Mouse (Mus musculus) midbrain, embryonic 14.5 days (tissue): ENCODE results near the gene Scn1b. TPM values are rescaled to one million over a fixed set of nuclear protein-coding genes. Genes with fewer than 3 reads are reported as not detected.

Experiments used
- ATAC-seq: fragments of 200-750 bp; cut with Nextera tagmentation; 2 replicates; pipeline ENCODE4 v1.8.0; 2017; ENCODE audit warnings: moderate number of reproducible peaks, moderate library complexity; ENCODE audit not compliant: low FRiP score, low TSS enrichment
- DNase-seq: peaks from one replicate; pipeline ENCODE4 v3.0.0-alpha.2; 2015
- H3K27ac ChIP-seq: fragments of 300-500 bp; sonication (generic); replicated peaks from 2 replicates; pipeline ENCODE4 v1.5.1; 2014; ENCODE audit warnings: mild to moderate bottlenecking, low read depth, low read length, moderate library complexity
- H3K27me3 ChIP-seq: fragments of 300-500 bp; sonication (generic); 2 replicates; pipeline ENCODE4 v1.6.1; 2014; ENCODE audit warnings: low read length, control low read depth, mixed read lengths; ENCODE audit not compliant: control insufficient read depth, insufficient read depth
- H3K36me3 ChIP-seq: fragments of 300-500 bp; sonication (generic); 2 replicates; pipeline ENCODE4 v1.6.1; 2014; ENCODE audit warnings: low read length, control low read depth; ENCODE audit not compliant: control insufficient read depth, insufficient read depth
- H3K4me1 ChIP-seq: fragments of 300-500 bp; sonication (generic); 2 replicates; pipeline ENCODE4 v1.6.1; 2014; ENCODE audit warnings: mild to moderate bottlenecking, antibody characterized with exemption, low read length, control low read depth; ENCODE audit not compliant: control insufficient read depth, insufficient read depth
- H3K4me2 ChIP-seq: fragments of 300-500 bp; sonication (generic); 2 replicates; pipeline ENCODE4 v1.6.1; 2014; ENCODE audit warnings: mild to moderate bottlenecking, low read length, moderate library complexity
- H3K4me3 ChIP-seq: fragments of 300-500 bp; sonication (generic); replicated peaks from 2 replicates; pipeline ENCODE4 v1.5.1; 2014; ENCODE audit warnings: low read depth, low read length
- H3K9ac ChIP-seq: fragments of 300-500 bp; sonication (generic); replicated peaks from 2 replicates; pipeline ENCODE4 v1.6.1; 2014; ENCODE audit warnings: mild to moderate bottlenecking, low read length, moderate library complexity
- H3K9me3 ChIP-seq: fragments of 300-500 bp; sonication (generic); 2 replicates; pipeline ENCODE4 v1.6.1; 2016; ENCODE audit warnings: low read length, control low read depth, mixed read lengths; ENCODE audit not compliant: control insufficient read depth
- WGBS: fragments of 180-500 bp; shearing (Covaris S2); extraction: QIAGEN DNeasy Blood & Tissue Kit; methylation state at CpG from one replicate; pipeline ENCODE4 v1.1.7; 2014; 5-methylcytosine and 5-hydroxymethylcytosine counted together
- polyA plus RNA-seq: library from polyadenylated mRNA; unstranded; fragments of >200 nt; fragmentation: Nextera tagmentation; extraction: Ambion mirVana; gene quantifications from 2 replicates; pipeline ENCODE4 v1.2.1, GENCODE M21; 2014

Gene Scn1b
- polyA plus RNA-seq, 1 experiment from 2014 or later = 5.6 TPM

- ATAC-seq (no peak), DNase-seq (no peak)
- Histone ChIP-seq H3K36me3 (peaks cover 22% of the 10 kb centered on the region), H3K27ac (no peak overlapping the region), H3K4me3 (no peak overlapping the region), H3K27me3 (peaks cover 16% of the 10 kb centered on the region; the same call in 1 of the 2 replicates), H3K4me2 (no peak overlapping the region), H3K9ac (no peak overlapping the region), H3K9me3 (no peaks in the 10 kb centered on the region), H3K4me1 (no peaks in the 10 kb centered on the region)
- WGBS = 89% methylated on average over 13 of the region's 13 CpGs
Measured at GRCm38 (mm10) chr7:31125116-31125515, 1.7 kb downstream of the Scn1b start.

- WGBS = 86% methylated on average over 5 of the region's 5 CpGs
- Histone ChIP-seq H3K4me2 (no peak overlapping the region), H3K4me1 (no peaks in the 10 kb centered on the region), H3K9me3 (no peaks in the 10 kb centered on the region), H3K9ac (no peak overlapping the region), H3K4me3 (no peak overlapping the region), H3K27me3 (peaks cover 16% of the 10 kb centered on the region; the same call in 1 of the 2 replicates), H3K36me3 (peaks cover 14% of the 10 kb centered on the region), H3K27ac (no peak overlapping the region)
- ATAC-seq = no peak
- no peak for DNase-seq
Measured at GRCm38 (mm10) chr7:31124381-31124780, 2.4 kb downstream of the Scn1b start.

- H3K4me3 ChIP-seq = no peak overlapping the region
- no peak overlapping the region for H3K9ac ChIP-seq
- DNase-seq (no peak), ATAC-seq (no peak)
- no peak overlapping the region for H3K4me2 ChIP-seq
- H3K9me3 ChIP-seq = no peaks in the 10 kb centered on the region
- H3K36me3 ChIP-seq = peaks cover 8% of the 10 kb centered on the region
- no peak overlapping the region for H3K27ac ChIP-seq
- peaks cover 16% of the 10 kb centered on the region; the same call in 1 of the 2 replicates for H3K27me3 ChIP-seq
- WGBS = 81% methylated on average over 3 of the region's 3 CpGs
- no peaks in the 10 kb centered on the region for H3K4me1 ChIP-seq
Measured at GRCm38 (mm10) chr7:31123697-31124096, 3.1 kb downstream of the Scn1b start.

- DNase-seq (no peak), ATAC-seq (no peak)
- Histone ChIP-seq H3K27ac (no peak overlapping the region), H3K4me1 (no peaks in the 10 kb centered on the region), H3K36me3 (no peaks in the 10 kb centered on the region), H3K9me3 (no peaks in the 10 kb centered on the region), H3K4me3 (no peak overlapping the region), H3K9ac (no peak overlapping the region), H3K4me2 (no peak overlapping the region), H3K27me3 (peaks cover 16% of the 10 kb centered on the region; the same call in 1 of the 2 replicates)
- WGBS = 89% methylated on average over 16 of the region's 16 CpGs
Measured at GRCm38 (mm10) chr7:31122641-31123631, 3.9 kb downstream of the Scn1b start.

- H3K9ac ChIP-seq = no peak overlapping the region
- 89% methylated on average over 5 of the region's 5 CpGs for WGBS
- no peaks in the 10 kb centered on the region for H3K36me3 ChIP-seq
- no peaks in the 10 kb centered on the region for H3K9me3 ChIP-seq
- no peak for DNase-seq
- no peaks in the 10 kb centered on the region for H3K4me1 ChIP-seq
- H3K4me2 ChIP-seq = no peak overlapping the region
- no peak overlapping the region for H3K4me3 ChIP-seq
- no peaks in the 10 kb centered on the region for H3K27me3 ChIP-seq
- no peak overlapping the region for H3K27ac ChIP-seq
- ATAC-seq = no peak
Measured at GRCm38 (mm10) chr7:31119556-31119955, 7.2 kb downstream of the Scn1b start.

- DNase-seq = no peak
- no peak overlapping the region for H3K27ac ChIP-seq
- no peaks in the 10 kb centered on the region for H3K27me3 ChIP-seq
- no peaks in the 10 kb centered on the region for H3K36me3 ChIP-seq
- H3K4me3 ChIP-seq = no peak overlapping the region
- H3K4me1 ChIP-seq = no peaks in the 10 kb centered on the region
- H3K9ac ChIP-seq = no peak overlapping the region
- H3K9me3 ChIP-seq = no peaks in the 10 kb centered on the region
- no peak for ATAC-seq
- 70% methylated on average over 7 of the region's 7 CpGs for WGBS
- no peak overlapping the region for H3K4me2 ChIP-seq
Measured at GRCm38 (mm10) chr7:31118486-31118885, 8.3 kb downstream of the Scn1b start.

- H3K9me3 ChIP-seq = no peaks in the 10 kb centered on the region
- 89% methylated on average over 11 of the region's 11 CpGs for WGBS
- ATAC-seq (no peak), DNase-seq (no peak)
- no peaks in the 10 kb centered on the region for H3K27me3 ChIP-seq
- no peaks in the 10 kb centered on the region for H3K36me3 ChIP-seq
- no peak overlapping the region for H3K9ac ChIP-seq
- no peak overlapping the region for H3K4me2 ChIP-seq
- no peaks in the 10 kb centered on the region for H3K4me1 ChIP-seq
- H3K27ac ChIP-seq = no peak overlapping the region
- H3K4me3 ChIP-seq = no peak overlapping the region
Measured at GRCm38 (mm10) chr7:31117465-31117864, 9.3 kb downstream of the Scn1b start.

GRCm38 (mm10) chr7:31116721-31117145 lies 10.1 kb downstream of the Scn1b start:
- H3K4me3 ChIP-seq = no peak overlapping the region
- no peak overlapping the region for H3K27ac ChIP-seq
- no peak overlapping the region for H3K9ac ChIP-seq
- WGBS = 51% methylated on average over 16 of the region's 16 CpGs
- H3K27me3 ChIP-seq = no peaks in the 10 kb centered on the region
- H3K36me3 ChIP-seq = no peaks in the 10 kb centered on the region
- no peaks in the 10 kb centered on the region for H3K9me3 ChIP-seq
- no peak overlapping the region for H3K4me2 ChIP-seq
- H3K4me1 ChIP-seq = no peaks in the 10 kb centered on the region
- DNase-seq = no peak
- ATAC-seq = 0 out of 2 replicates have a peak, but pooled peaks have one; percentile 7
